Mouse (Mus musculus): ENCODE measurements around the gene Rfesd. TPM values are rescaled to one million over a fixed set of nuclear protein-coding genes. Genes with fewer than 3 reads are reported as not detected.

Rfesd gene
- polyA plus RNA-seq, 1 experiment: 16.9 TPM

DNA sequence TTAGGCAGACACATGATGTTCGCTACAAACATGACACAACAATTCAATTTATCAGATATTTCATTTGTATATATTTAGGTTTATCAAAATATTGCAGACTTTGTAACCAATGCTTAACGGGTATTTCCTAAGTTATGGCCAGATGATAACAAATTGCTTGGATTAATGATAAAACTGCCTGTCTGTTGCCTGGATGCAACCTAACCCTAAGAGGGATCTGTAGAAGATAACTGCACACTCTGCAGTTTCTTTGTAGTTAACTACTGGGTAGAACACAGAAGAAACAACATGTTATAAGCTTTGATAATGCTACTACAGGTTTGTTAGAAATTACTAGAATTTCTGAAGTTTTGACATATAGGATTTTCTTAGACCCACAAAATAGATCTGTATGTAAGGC is 42.3 kb downstream of the Rfesd start:
- Histone ChIP-seq H3K4me3 (replicated peaks; ENCODE audit: insufficient read depth, low read depth, low read length) (no peak overlapping the region), H3K4me1 (ENCODE audit: control insufficient read depth, insufficient read depth, low read length) (no peaks in the 10 kb centered on the region), H3K27ac (ENCODE audit: insufficient read depth, low read length) (no peak overlapping the region), H3K27me3 (ENCODE audit: control insufficient read depth, insufficient read depth, low read length) (no peaks in the 10 kb centered on the region)
- TF ChIP-seq CTCF (IDR thresholded peaks at IDR 0.05; ENCODE audit: borderline replicate concordance, insufficient read depth, low read depth, low read length): no peak
- no peak for TF ChIP-seq POLR2A (IDR thresholded peaks at IDR 0.05; ENCODE audit: borderline replicate concordance, insufficient read depth, low read length)
- DNase-seq: no peak
- WGBS: 94% methylated on average over 2 of the region's 2 CpGs

DNA sequence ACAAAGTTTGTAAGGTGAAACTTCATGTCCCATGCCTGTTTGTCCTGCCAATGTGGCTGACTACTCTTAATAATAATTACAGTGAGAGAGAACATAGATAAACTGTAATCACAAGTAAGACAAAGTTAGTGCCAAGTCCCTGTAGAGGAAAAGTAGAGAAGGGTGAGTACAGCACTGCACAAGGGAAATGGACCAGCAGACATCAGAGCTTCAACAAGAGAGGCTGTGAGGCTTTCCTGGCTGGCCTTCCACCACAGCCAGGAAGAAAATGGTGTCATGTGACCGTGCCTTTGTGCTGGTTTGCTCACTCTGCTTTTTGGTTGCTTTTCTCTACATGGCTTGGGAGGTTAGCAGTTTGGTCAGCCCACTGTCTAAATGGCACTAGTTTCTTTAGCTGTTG is 42.9 kb downstream of the Rfesd start:
- H3K4me1 ChIP-seq (ENCODE audit: control insufficient read depth, insufficient read depth, low read length): no peaks in the 10 kb centered on the region
- no peak for TF ChIP-seq CTCF (IDR thresholded peaks at IDR 0.05; ENCODE audit: borderline replicate concordance, insufficient read depth, low read depth, low read length)
- TF ChIP-seq POLR2A (IDR thresholded peaks at IDR 0.05; ENCODE audit: borderline replicate concordance, insufficient read depth, low read length): no peak
- no peaks in the 10 kb centered on the region for H3K27me3 ChIP-seq (ENCODE audit: control insufficient read depth, insufficient read depth, low read length)
- H3K4me3 ChIP-seq (replicated peaks; ENCODE audit: insufficient read depth, low read depth, low read length): no peak overlapping the region
- no peak for DNase-seq
- no peak overlapping the region for H3K27ac ChIP-seq (ENCODE audit: insufficient read depth, low read length)
- 59% methylated on average over 1 of the region's 1 CpGs for WGBS

DNA sequence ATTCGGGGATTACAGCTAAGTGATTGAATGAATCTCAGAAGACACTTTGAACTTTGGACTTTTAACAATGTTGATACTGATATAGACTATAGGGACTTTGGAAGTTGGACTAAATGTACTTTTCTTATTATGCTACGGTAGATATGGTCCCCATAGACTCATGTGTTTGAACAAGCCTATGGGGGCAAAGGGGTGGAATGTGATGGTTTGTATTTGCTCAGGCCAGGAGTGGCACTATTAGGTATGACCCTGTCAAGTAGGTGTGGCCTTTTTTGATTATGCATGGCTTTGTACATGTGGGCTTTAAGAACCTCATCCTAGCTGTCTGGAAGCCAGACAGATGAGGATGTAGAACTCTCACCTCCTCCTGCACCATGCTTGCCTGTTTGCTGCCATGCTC is 44.0 kb downstream of the Rfesd start:
- no peaks in the 10 kb centered on the region for H3K4me1 ChIP-seq (ENCODE audit: control insufficient read depth, insufficient read depth, low read length)
- no peak overlapping the region for H3K4me3 ChIP-seq (replicated peaks; ENCODE audit: insufficient read depth, low read depth, low read length)
- H3K27me3 ChIP-seq (ENCODE audit: control insufficient read depth, insufficient read depth, low read length): no peaks in the 10 kb centered on the region
- 79% methylated on average over 2 of the region's 2 CpGs for WGBS
- H3K27ac ChIP-seq (ENCODE audit: insufficient read depth, low read length): no peak overlapping the region
- no peak for DNase-seq
- TF ChIP-seq CTCF (IDR thresholded peaks at IDR 0.05; ENCODE audit: borderline replicate concordance, insufficient read depth, low read depth, low read length) (no peak), POLR2A (IDR thresholded peaks at IDR 0.05; ENCODE audit: borderline replicate concordance, insufficient read depth, low read length) (no peak)

DNA sequence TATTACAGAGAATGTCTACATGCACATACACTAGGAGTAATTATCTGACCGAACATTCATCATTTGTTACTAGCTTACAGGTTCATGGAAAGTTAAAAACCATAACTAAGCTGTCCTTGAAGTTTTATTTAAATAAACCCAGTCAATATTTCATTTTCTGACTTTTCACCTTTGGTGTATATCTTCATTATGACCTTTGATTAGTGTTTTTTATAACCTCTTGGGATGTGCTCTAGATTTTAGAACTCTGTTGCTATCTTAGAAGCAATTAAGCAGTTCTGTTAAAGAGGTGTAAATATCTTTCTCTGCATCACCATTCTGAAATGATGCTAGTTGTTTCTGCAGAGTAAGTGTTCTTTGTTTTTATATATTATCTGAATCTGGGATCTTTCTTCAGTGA is 51.7 kb downstream of the Rfesd start, which contains the start of gene Spata9:
Spata9 (plus strand) TSS at position 301 of the 400 bp plus-strand sequence.
- Histone ChIP-seq H3K27me3 (ENCODE audit: control insufficient read depth, insufficient read depth, low read length) (no peaks in the 10 kb centered on the region), H3K27ac (ENCODE audit: insufficient read depth, low read length) (no peak within 1 kb of the TSS), H3K4me1 (ENCODE audit: control insufficient read depth, insufficient read depth, low read length) (no peaks in the 10 kb centered on the region), H3K4me3 (replicated peaks; ENCODE audit: insufficient read depth, low read depth, low read length) (no peak within 1 kb of the TSS)
- no peak for DNase-seq
- TF ChIP-seq CTCF (IDR thresholded peaks at IDR 0.05; ENCODE audit: borderline replicate concordance, insufficient read depth, low read depth, low read length): no peak
- no peak for TF ChIP-seq POLR2A (IDR thresholded peaks at IDR 0.05; ENCODE audit: borderline replicate concordance, insufficient read depth, low read length)
- WGBS: 83% methylated on average over 1 of the region's 1 CpGs

DNA sequence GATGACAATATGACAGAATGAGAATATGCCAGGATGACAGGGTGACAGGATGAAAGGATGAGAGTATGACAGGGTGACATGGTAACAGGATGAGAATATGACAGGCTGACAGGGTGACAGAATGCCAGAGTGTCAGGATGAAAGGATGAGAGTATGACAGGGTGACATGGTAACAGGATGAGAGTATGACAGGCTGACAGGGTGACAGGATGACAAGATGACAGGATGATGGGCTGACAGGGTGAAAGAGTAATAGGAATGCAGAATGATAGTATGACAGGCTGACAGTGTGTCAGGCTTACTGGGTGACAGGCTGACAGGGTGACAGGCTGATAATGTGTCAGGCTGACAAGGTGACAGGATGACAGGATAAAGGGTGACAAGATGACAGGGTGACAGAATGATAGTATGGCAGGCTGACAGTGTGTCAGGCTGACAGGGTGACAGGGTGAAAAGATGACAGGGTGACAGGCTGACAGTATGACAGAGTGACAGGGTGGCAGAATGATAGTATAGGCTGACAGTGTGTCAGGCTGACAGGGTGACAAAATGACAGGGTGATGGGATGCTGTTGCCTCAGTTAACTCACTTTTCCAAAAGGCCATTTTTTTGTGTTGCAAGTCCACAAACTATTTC is 63.0 kb downstream of the Rfesd start:
- TF ChIP-seq POLR2A (IDR thresholded peaks at IDR 0.05; ENCODE audit: borderline replicate concordance, insufficient read depth, low read length) (no peak), CTCF (IDR thresholded peaks at IDR 0.05; ENCODE audit: borderline replicate concordance, insufficient read depth, low read depth, low read length) (no peak)

More for the DNA sequence above, 63.0 kb downstream of the Rfesd start:
- H3K4me3 ChIP-seq (replicated peaks; ENCODE audit: insufficient read depth, low read depth, low read length): no peak overlapping the region
- no peaks in the 10 kb centered on the region for H3K4me1 ChIP-seq (ENCODE audit: control insufficient read depth, insufficient read depth, low read length)
- no peak overlapping the region for H3K27ac ChIP-seq (ENCODE audit: insufficient read depth, low read length)
- DNase-seq: no peak
- H3K27me3 ChIP-seq (ENCODE audit: control insufficient read depth, insufficient read depth, low read length): no peaks in the 10 kb centered on the region

Other genes starting within 250 kb of the Rfesd start
- 68.6 and 80.1 TPM in 2 replicates for gene Glrx, start 178.9 kb downstream of the Rfesd start, polyA plus RNA-seq (2012; rRNA removed)
- 14.9 and 17.2 TPM in 2 replicates for gene Rhobtb3, start 74.8 kb downstream of the Rfesd start, polyA plus RNA-seq (2012; rRNA removed)
- 0.33 and 0.41 TPM in 2 replicates for gene Spata9, start 51.6 kb downstream of the Rfesd start, polyA plus RNA-seq (2012; rRNA removed)
- gene Gpr150, start 38.3 kb upstream of the Rfesd start, polyA plus RNA-seq (2012; rRNA removed): 3.4 and 3.6 TPM in 2 replicates
- 5.6 TPM in 2 replicates for gene Arsk, start 79.9 kb upstream of the Rfesd start, polyA plus RNA-seq (2012; rRNA removed)
- gene Ttc37, start 80.0 kb upstream of the Rfesd start, polyA plus RNA-seq (2012; rRNA removed): 15.0 and 17.3 TPM in 2 replicates

Data from cerebellum, adult 2 months (tissue).